9 mouse cellular contexts compared by ENCODE assay signal in genomic region chr7:102099760-102100661, GRCm38 (mm10). TPM values are rescaled to one million over a fixed set of nuclear protein-coding genes. Genes with fewer than 3 reads are reported as not detected.
A peak's percentile ranks its signal among the peaks of the same experiment; 100 is the strongest.
DNase-seq lines count a peak whose midpoint lies in the region; ATAC-seq lines count a peak whose summit lies in the region.
"Had no signal": no experiment of that assay in that cellular context is flagged by ENCODE, and none has a peak within 500 bp of the region (broad histone marks: within the 10 kb centered on the region; RNA-seq: fewer than 3 reads in every experiment).

No protein-coding gene starts in this region.

- peak overlapping the region; percentile 51; the same call in 1 of the 2 replicates for H3K27ac ChIP-seq in heart, embryonic 11.5 days (ENCODE audit: low read depth, low read length)
- H3K27ac ChIP-seq in kidney, embryonic 14.5 days (ENCODE audit: low read depth, low read length) = no peak overlapping the region; the same call in 1 of the 2 replicates

- no peaks in the 10 kb centered on the region for H3K27me3 ChIP-seq in heart, embryonic 11.5 days (ENCODE audit: control insufficient read depth, insufficient read depth, low read length)
- H3K27me3 ChIP-seq in kidney, embryonic 14.5 days (ENCODE audit: control insufficient read depth, insufficient read depth, low read length) = no peaks in the 10 kb centered on the region
- H3K27me3 ChIP-seq: Patski had no signal

- peaks cover 24% of the 10 kb centered on the region for H3K4me1 ChIP-seq in heart, embryonic 11.5 days (ENCODE audit: control insufficient read depth, insufficient read depth, low read length)
- peaks cover 9% of the 10 kb centered on the region for H3K4me1 ChIP-seq in kidney, embryonic 14.5 days (ENCODE audit: control insufficient read depth, insufficient read depth, low read length)

- H3K36me3 ChIP-seq in heart, embryonic 11.5 days (ENCODE audit: control insufficient read depth, insufficient read depth, low read length) = no peaks in the 10 kb centered on the region
- H3K36me3 ChIP-seq in kidney, embryonic 14.5 days (ENCODE audit: control insufficient read depth, insufficient read depth, low read length) = no peaks in the 10 kb centered on the region

- ATAC-seq in heart, embryonic 11.5 days (replicated peaks; ENCODE audit: insufficient number of reproducible peaks, low FRiP score, low TSS enrichment) = 0 out of 2 replicates have a peak, but pooled peaks have one; percentile 37
- peak; percentile 80 for ATAC-seq in kidney, embryonic 14.5 days (ENCODE audit: low FRiP score, low TSS enrichment)
- ATAC-seq: Patski had no signal

- peak overlapping the region; percentile 62 for H3K9ac ChIP-seq in heart, embryonic 11.5 days (ENCODE audit: low read depth, low read length)
- no peak overlapping the region for H3K9ac ChIP-seq in kidney, embryonic 14.5 days (ENCODE audit: low read depth, low read length)

- no peaks in the 10 kb centered on the region for H3K9me3 ChIP-seq in heart, embryonic 11.5 days (replicated peaks; ENCODE audit: control insufficient read depth, low read length)
- H3K9me3 ChIP-seq in kidney, embryonic 14.5 days (ENCODE audit: control insufficient read depth, low read length) = no peaks in the 10 kb centered on the region

- 4% methylated on average over 30 of the region's 30 CpGs for WGBS in heart, embryonic 11.5 days (ENCODE audit: insufficient replicate concordance)
- WGBS in kidney, embryonic 14.5 days = 2% methylated on average over 30 of the region's 30 CpGs

- peak overlapping the region; percentile 35 for H3K4me3 ChIP-seq in heart, embryonic 11.5 days (ENCODE audit: low read depth, low read length)
- H3K4me3 ChIP-seq in kidney, embryonic 14.5 days (ENCODE audit: low read length) = peak overlapping the region; percentile 22

- DNase-seq in A20 (ENCODE audit: low read depth, low spot score) = peak; percentile 57
- DNase-seq in c-Kit-positive CD71-positive TER-119-negative erythroid progenitor cells, embryonic 14.5 days (ENCODE audit: low read depth) = peak; percentile 50
- DNase-seq in lung, postnatal 25 days (ENCODE audit: low spot score) = peak; percentile 55
- DNase-seq in spleen, postnatal 36 days (ENCODE audit: low spot score in 2 of 2) = peak; percentile 25 to 49
- DNase-seq in layer of hippocampus, adult 8-10 months (ENCODE audit: low spot score in 2 of 2) = no peak
- no peak for DNase-seq in adrenal gland, adult 2 months

- H3K4me2 ChIP-seq in heart, embryonic 11.5 days = peak overlapping the region; percentile 74
- peak overlapping the region; percentile 53 for H3K4me2 ChIP-seq in kidney, embryonic 14.5 days (replicated peaks; ENCODE audit: low read depth, low read length)

RNA-seq across cellular contexts. Expression of gene Art1, which starts 1.5 kb away (rescaled TPM):
- 9.5 and 9.8 TPM in 2 replicates for polyA plus RNA-seq in heart, embryonic 11.5 days (2014; fragmentation: Nextera tagmentation; extraction: Ambion mirVana)
- 0.88 and 1.2 TPM in 2 replicates for polyA plus RNA-seq in kidney, embryonic 14.5 days (2014; fragmentation: Nextera tagmentation; extraction: Ambion mirVana)
- not detected for total RNA-seq in layer of hippocampus, adult 8-10 months (2022)
- not detected for total RNA-seq in adrenal gland, adult 2 months (2021)
- 0.28 TPM in 1 of 2 replicates, not detected in the other for polyA plus RNA-seq in adrenal gland, adult 2 months (2012; rRNA removed)
- polyA plus RNA-seq: Patski had no signal

RNA-seq across cellular contexts. Expression of gene Art5, which starts 9.3 kb away (rescaled TPM):
- 0.84 and 1.9 TPM in 2 replicates for polyA plus RNA-seq in heart, embryonic 11.5 days (2014; fragmentation: Nextera tagmentation; extraction: Ambion mirVana)
- 1.8 and 2.1 TPM in 2 replicates for polyA plus RNA-seq in kidney, embryonic 14.5 days (2014; fragmentation: Nextera tagmentation; extraction: Ambion mirVana)
- total RNA-seq in layer of hippocampus, adult 8-10 months (2022) = not detected
- total RNA-seq in adrenal gland, adult 2 months (2021) = not detected
- polyA plus RNA-seq in adrenal gland, adult 2 months (2012; rRNA removed) = 0.09 and 0.35 TPM in 2 replicates
- polyA plus RNA-seq: Patski had no signal

RNA-seq across cellular contexts. Expression of gene Chrna10, which starts 16.6 kb away (rescaled TPM):
- polyA plus RNA-seq in heart, embryonic 11.5 days (2014; fragmentation: Nextera tagmentation; extraction: Ambion mirVana) = not detected in 2 replicates
- not detected in 2 replicates for polyA plus RNA-seq in kidney, embryonic 14.5 days (2014; fragmentation: Nextera tagmentation; extraction: Ambion mirVana)
- total RNA-seq in layer of hippocampus, adult 8-10 months (2022) = under 1 TPM in 2 of 4 experiments, not detected in 2; 0.16 to 0.25 TPM
- not detected for total RNA-seq in adrenal gland, adult 2 months (2021)
- 0.22 and 0.38 TPM in 2 replicates for polyA plus RNA-seq in adrenal gland, adult 2 months (2012; rRNA removed)
- polyA plus RNA-seq: Patski had no signal

RNA-seq across cellular contexts. Expression of gene Trpc2, which starts 17.1 kb away (rescaled TPM):
- not detected in 2 replicates for polyA plus RNA-seq in heart, embryonic 11.5 days (2014; fragmentation: Nextera tagmentation; extraction: Ambion mirVana)
- polyA plus RNA-seq in kidney, embryonic 14.5 days (2014; fragmentation: Nextera tagmentation; extraction: Ambion mirVana) = not detected in 2 replicates
- total RNA-seq in layer of hippocampus, adult 8-10 months (2022) = 1 to 10 TPM in 3 of 4 experiments, not detected in 1; 1.4 to 2.4 (median 1.8) TPM
- total RNA-seq in adrenal gland, adult 2 months (2021) = under 1 TPM in 1 of 2 experiments, not detected in 1; 0.35 TPM
- polyA plus RNA-seq in adrenal gland, adult 2 months (2012; rRNA removed) = not detected in 2 replicates
- polyA plus RNA-seq: Patski had no signal

RNA-seq across cellular contexts. Expression of gene Xntrpc, which starts 34.5 kb away (rescaled TPM):
- 0.70 and 1.4 TPM in 2 replicates for polyA plus RNA-seq in heart, embryonic 11.5 days (2014; fragmentation: Nextera tagmentation; extraction: Ambion mirVana)
- 1.5 and 1.6 TPM in 2 replicates for polyA plus RNA-seq in kidney, embryonic 14.5 days (2014; fragmentation: Nextera tagmentation; extraction: Ambion mirVana)
- 1 to 10 TPM; 1.7 to 2.8 (median 2.3) TPM for total RNA-seq in layer of hippocampus, adult 8-10 months (2022)
- under 1 TPM; 0.63 to 0.79 TPM for total RNA-seq in adrenal gland, adult 2 months (2021)
- 2.4 and 2.5 TPM in 2 replicates for polyA plus RNA-seq in adrenal gland, adult 2 months (2012; rRNA removed)

Comparison
In these comparisons a context has a peak if more than half of its experiments do, and no peak if none do; other contexts are left out.
1. DNase-seq: peak in A20 (single experiment), c-Kit-positive CD71-positive TER-119-negative erythroid progenitor cells, embryonic 14.5 days (single experiment), lung, postnatal 25 days (single experiment) and spleen, postnatal 36 days (2 of 2); none in layer of hippocampus, adult 8-10 months (0 of 2) and adrenal gland, adult 2 months (single experiment).